Mouse (Mus musculus) cerebellum, postnatal 36 days (tissue): ENCODE results near the gene Vav2.

Experiments
- DNase-seq, 2 experiments: peaks; one replicate each; pipeline ENCODE4 v3.0.0; 2021 to 2022; ENCODE audit warnings: mixed read lengths in 2 of 2

Vav2 gene

GRCm38 (mm10) chr2:27316167-27316566 is 110.7 kb downstream of the Vav2 start:
- no peak for DNase-seq

- no peak for DNase-seq
These were observed 112.6 kb downstream of the Vav2 start for GRCm38 (mm10) chr2:27314269-27314668.

- DNase-seq, result no peak
These were observed 114.3 kb downstream of the Vav2 start for GRCm38 (mm10) chr2:27312500-27312899.

GRCm38 (mm10) chr2:27311606-27312005 is 115.2 kb downstream of the Vav2 start:
- DNase-seq, result no peak

- no peak for DNase-seq
These were observed 115.9 kb downstream of the Vav2 start for GRCm38 (mm10) chr2:27310908-27311307.

GRCm38 (mm10) chr2:27310221-27310620 is 116.6 kb downstream of the Vav2 start:
- DNase-seq, result no peak

- no peak for DNase-seq
These were observed 120.2 kb downstream of the Vav2 start for GRCm38 (mm10) chr2:27306628-27307027.

GRCm38 (mm10) chr2:27304741-27305140 is 122.1 kb downstream of the Vav2 start:
- DNase-seq, result no peak

- DNase-seq, result no peak
These were observed 122.8 kb downstream of the Vav2 start for GRCm38 (mm10) chr2:27304074-27304473.

- DNase-seq, result no peak
These were observed 125.3 kb downstream of the Vav2 start for GRCm38 (mm10) chr2:27301444-27302111.

- DNase-seq, result no peak
These were observed 125.9 kb downstream of the Vav2 start for GRCm38 (mm10) chr2:27300725-27301443.

- DNase-seq, result no peak
These were observed 130.0 kb downstream of the Vav2 start for GRCm38 (mm10) chr2:27296656-27297406.

GRCm38 (mm10) chr2:27294777-27295176 is 132.1 kb downstream of the Vav2 start:
- DNase-seq, result no peak

- DNase-seq, result peak; percentile 75 to 80
These were observed 137.8 kb downstream of the Vav2 start for GRCm38 (mm10) chr2:27289019-27289418.

- DNase-seq, result no peak
These were observed 139.7 kb downstream of the Vav2 start for GRCm38 (mm10) chr2:27286971-27287710.

GRCm38 (mm10) chr2:27284441-27284840 is 142.4 kb downstream of the Vav2 start:
- no peak for DNase-seq

GRCm38 (mm10) chr2:27281771-27282170 is 145.1 kb downstream of the Vav2 start:
- no peak for DNase-seq

GRCm38 (mm10) chr2:27280920-27281611 is 145.8 kb downstream of the Vav2 start:
- peak; percentile 72 to 74 for DNase-seq

- no peak for DNase-seq
These were observed 148.0 kb downstream of the Vav2 start for GRCm38 (mm10) chr2:27278859-27279258.

GRCm38 (mm10) chr2:27268325-27268724 is 158.5 kb downstream of the Vav2 start:
- no peak for DNase-seq

- no peak for DNase-seq
These were observed 161.0 kb downstream of the Vav2 start for GRCm38 (mm10) chr2:27265819-27266218.

GRCm38 (mm10) chr2:27262984-27263383 is 163.8 kb downstream of the Vav2 start:
- DNase-seq, result no peak
